In genomic region chr11:108271305-108271704, GRCm38 (mm10) we compare ENCODE assay signal across 11 mouse cellular contexts.
DNase-seq lines count a peak whose midpoint lies in the region; ATAC-seq lines count a peak whose summit lies in the region.
"Had no signal": no experiment of that assay in that cellular context is flagged by ENCODE, and none has a peak within 500 bp of the region (broad histone marks: within the 10 kb centered on the region; RNA-seq: fewer than 3 reads in every experiment).

No protein-coding gene starts in this region.

- H3K27ac ChIP-seq in embryonic facial prominence, embryonic 10.5 days (replicated peaks), result peak overlapping the region; percentile 48; the same call in 1 of the 2 replicates
- H3K27ac ChIP-seq in stomach, embryonic 16.5 days (ENCODE audit: low read length), result no peak overlapping the region
- H3K27ac ChIP-seq: embryonic facial prominence, embryonic 13.5 days; hindbrain, embryonic 15.5 days had no signal

- H3K9me3 ChIP-seq in embryonic facial prominence, embryonic 10.5 days, result no peaks in the 10 kb centered on the region
- no peaks in the 10 kb centered on the region for H3K9me3 ChIP-seq in stomach, embryonic 16.5 days (replicated peaks; ENCODE audit: control insufficient read depth, low read length)
- H3K9me3 ChIP-seq: embryonic facial prominence, embryonic 13.5 days; hindbrain, embryonic 15.5 days had no signal

- H3K4me3 ChIP-seq in embryonic facial prominence, embryonic 10.5 days, result no peak overlapping the region
- H3K4me3 ChIP-seq in stomach, embryonic 16.5 days (replicated peaks; ENCODE audit: low read length), result no peak overlapping the region
- H3K4me3 ChIP-seq: embryonic facial prominence, embryonic 13.5 days; hindbrain, embryonic 15.5 days had no signal

- no peak overlapping the region; the same call in 1 of the 2 replicates for H3K9ac ChIP-seq in stomach, embryonic 16.5 days (ENCODE audit: low read length)
- H3K9ac ChIP-seq: embryonic facial prominence, embryonic 13.5 days; hindbrain, embryonic 15.5 days had no signal

- H3K27me3 ChIP-seq in embryonic facial prominence, embryonic 10.5 days (replicated peaks; ENCODE audit: low read depth, poor library complexity, severe bottlenecking), result no peaks in the 10 kb centered on the region
- no peaks in the 10 kb centered on the region for H3K27me3 ChIP-seq in stomach, embryonic 16.5 days (ENCODE audit: control insufficient read depth, insufficient read depth, low read length)
- H3K27me3 ChIP-seq: embryonic facial prominence, embryonic 13.5 days; hindbrain, embryonic 15.5 days had no signal

- DNase-seq in ES-CJ7 (ENCODE audit: low read depth, low spot score), result peak; percentile 20
- no peak for DNase-seq in embryonic facial prominence, embryonic 10.5 days (ENCODE audit: low spot score)
- peak; percentile 51 to 80 for DNase-seq in kidney, postnatal 36 days
- DNase-seq in cerebellum, adult 18-20 months, result no peak
- no peak for DNase-seq in frontal cortex, postnatal 25 days (ENCODE audit: low spot score in 2 of 2)
- DNase-seq in right cerebral cortex, postnatal 14 days, result no peak
- DNase-seq: gastrocnemius, postnatal 14 days; right cerebral cortex, postnatal 25 days had no signal

- 60% methylated on average over 8 of the region's 8 CpGs for WGBS in embryonic facial prominence, embryonic 10.5 days
- 49% methylated on average over 8 of the region's 8 CpGs for WGBS in stomach, embryonic 16.5 days

- ATAC-seq in stomach, embryonic 16.5 days (ENCODE audit: insufficient read depth, low FRiP score), result peak; percentile 21; the same call in 1 of the 2 replicates

- H3K4me1 ChIP-seq in embryonic facial prominence, embryonic 10.5 days, result peaks cover 29% of the 10 kb centered on the region
- H3K4me1 ChIP-seq in stomach, embryonic 16.5 days (ENCODE audit: control insufficient read depth, insufficient read depth, low read length), result peaks cover 19% of the 10 kb centered on the region

- no peak overlapping the region for H3K4me2 ChIP-seq in stomach, embryonic 16.5 days (ENCODE audit: low read depth, low read length)
- H3K4me2 ChIP-seq: embryonic facial prominence, embryonic 13.5 days; hindbrain, embryonic 15.5 days had no signal

- no peaks in the 10 kb centered on the region for H3K36me3 ChIP-seq in embryonic facial prominence, embryonic 10.5 days (replicated peaks)
- H3K36me3 ChIP-seq in stomach, embryonic 16.5 days (ENCODE audit: control insufficient read depth, insufficient read depth, low read length), result no peaks in the 10 kb centered on the region
- H3K36me3 ChIP-seq: embryonic facial prominence, embryonic 13.5 days; hindbrain, embryonic 15.5 days had no signal

Comparison
In these comparisons a context has a peak if more than half of its experiments do, and no peak if none do; other contexts are left out.
1. DNase-seq: peak in ES-CJ7 (single experiment) and kidney, postnatal 36 days (2 of 2); none in embryonic facial prominence, embryonic 10.5 days (single experiment), cerebellum, adult 18-20 months (0 of 2), frontal cortex, postnatal 25 days (0 of 2) and right cerebral cortex, postnatal 14 days (single experiment).